Mouse (Mus musculus) olfactory bulb, adult 2 months (tissue): Measurements from ENCODE around the gene Brinp1. TPM values are rescaled to one million over a fixed set of nuclear protein-coding genes. Genes with fewer than 3 reads are reported as not detected.

ENCODE experiments used
- H3K27ac ChIP-seq: fragments of 200-500 bp; 2 replicates; pipeline ENCODE4 v1.5.1; 2012; ENCODE audit warnings: low read depth, low read length; ENCODE audit not compliant: insufficient read depth
- H3K4me1 ChIP-seq: fragments of 200-500 bp; 2 replicates; pipeline ENCODE4 v1.6.1; 2012; ENCODE audit warnings: low read length; ENCODE audit not compliant: control insufficient read depth, insufficient read depth
- H3K4me3 ChIP-seq: fragments of 200-500 bp; 2 replicates; pipeline ENCODE4 v1.5.1; 2012; ENCODE audit warnings: mild to moderate bottlenecking, low read depth, low read length, moderate library complexity; ENCODE audit not compliant: insufficient read depth
- CTCF ChIP-seq: fragments of 200-500 bp; IDR thresholded peaks from 2 replicates; pipeline ENCODE4 v1.5.1; 2012; ENCODE audit warnings: low read depth, mild to moderate bottlenecking, low read length, moderate library complexity; ENCODE audit not compliant: insufficient read depth
- POLR2A ChIP-seq: fragments of 200-500 bp; IDR thresholded peaks from 2 replicates; pipeline ENCODE4 v1.6.1; 2012; ENCODE audit warnings: mild to moderate bottlenecking, low read depth, low read length, moderate library complexity; ENCODE audit not compliant: insufficient read depth
- WGBS: fragments of 180-500 bp; shearing (Covaris S2); methylation state at CpG from one replicate; pipeline ENCODE4 v1.1.7; 2018; 5-methylcytosine and 5-hydroxymethylcytosine counted together
- polyA plus RNA-seq: library from polyadenylated mRNA; stranded (reverse); fragments of >200 nt; gene quantifications from 2 replicates; pipeline ENCODE4 v1.2.4, GENCODE M21; 2012; ENCODE audit warnings: low replicate concordance; ENCODE audit not compliant: missing spikeins, insufficient read depth, insufficient read length

The Brinp1 gene
- polyA plus RNA-seq, 1 experiment = not detected

- no peak for TF ChIP-seq CTCF
- TF ChIP-seq POLR2A = no peak
- 64% methylated on average over 2 of the region's 2 CpGs for WGBS
- H3K4me1 ChIP-seq = no peaks in the 10 kb centered on the region
- no peak overlapping the region for H3K4me3 ChIP-seq
- H3K27ac ChIP-seq = no peak overlapping the region
Measured at GRCm38 (mm10) chr4:68787642-68788041, 166.6 kb downstream of the Brinp1 start.

DNA sequence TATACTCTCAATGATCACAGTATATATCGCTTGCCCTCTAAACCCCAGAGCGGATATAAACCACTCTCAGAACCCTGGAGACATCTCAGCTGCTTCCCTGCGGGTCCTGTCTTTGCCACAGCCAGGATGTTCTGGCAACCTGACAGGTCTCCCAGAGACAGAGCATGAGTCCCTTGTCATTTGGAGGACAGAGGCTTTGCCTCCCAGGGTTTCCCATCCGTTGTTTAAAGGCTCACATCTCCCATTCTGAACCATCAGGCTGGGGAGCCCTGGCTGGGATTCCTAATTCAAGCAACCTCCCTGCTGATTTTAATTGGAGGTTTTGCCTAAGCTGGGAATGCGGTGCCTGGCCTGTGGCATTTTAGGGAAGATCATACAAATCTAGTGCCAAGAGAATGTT lies 185.9 kb downstream of the Brinp1 start:
- TF ChIP-seq CTCF (no peak), POLR2A (no peak)
- 22% methylated on average over 5 of the region's 5 CpGs for WGBS
- H3K27ac ChIP-seq = peak overlapping the region; percentile 76

GRCm38 (mm10) chr4:68767393-68767792 lies 186.8 kb downstream of the Brinp1 start:
- Histone ChIP-seq H3K27ac (0 out of 2 replicates have a peak overlapping the region, but pooled peaks have one; percentile 9), H3K4me3 (no peak overlapping the region), H3K4me1 (peaks cover 13% of the 10 kb centered on the region)
- TF ChIP-seq CTCF (no peak), POLR2A (no peak)
- 36% methylated on average over 5 of the region's 5 CpGs for WGBS

More for the DNA sequence above, 185.9 kb downstream of the Brinp1 start:
- Histone ChIP-seq H3K4me1 (peaks cover 13% of the 10 kb centered on the region), H3K4me3 (no peak overlapping the region)

DNA sequence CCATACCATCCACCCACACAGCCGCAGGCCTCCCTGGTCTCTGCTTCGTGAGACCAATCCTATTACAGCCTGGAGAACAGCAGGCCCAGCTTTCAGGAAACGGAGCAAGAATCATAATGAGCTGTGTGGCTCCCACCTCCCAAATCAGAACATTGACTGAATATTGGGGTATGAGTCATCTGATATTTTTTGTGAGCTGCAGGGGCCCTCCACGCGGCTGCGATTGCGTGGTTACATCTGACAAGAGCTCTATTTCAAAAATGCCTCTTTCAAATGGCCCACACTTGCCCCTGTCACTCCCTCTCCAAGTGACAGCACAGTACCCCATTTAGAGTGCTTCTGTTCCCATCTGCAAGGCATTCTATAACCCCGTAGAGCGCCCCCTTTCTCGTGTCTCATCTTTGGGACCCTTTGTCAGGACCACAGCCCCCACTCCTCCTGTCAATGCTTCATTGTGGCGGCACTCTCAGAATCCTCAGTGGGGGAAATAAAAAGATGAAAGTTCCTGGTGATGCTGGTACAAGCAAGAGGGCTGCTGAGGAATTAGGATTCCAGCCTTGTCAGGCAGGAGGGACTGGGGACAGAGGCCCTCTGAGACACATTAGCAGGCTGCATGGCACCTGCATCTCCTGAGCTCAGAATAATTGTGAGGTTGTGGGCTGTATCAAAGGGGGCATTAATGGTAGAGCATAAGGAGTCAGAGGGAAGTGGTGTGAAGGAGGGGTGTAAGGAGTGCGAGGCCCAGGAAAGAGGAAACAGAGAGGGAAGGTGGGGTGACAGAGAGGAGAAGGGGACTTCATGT lies 188.2 kb downstream of the Brinp1 start:
- WGBS = 38% methylated on average over 12 of the region's 12 CpGs
- Histone ChIP-seq H3K4me1 (peaks cover 13% of the 10 kb centered on the region), H3K27ac (peak overlapping the region; percentile 19; the same call in 1 of the 2 replicates), H3K4me3 (no peak overlapping the region)
- TF ChIP-seq CTCF = no peak
- TF ChIP-seq POLR2A = no peak

- TF ChIP-seq CTCF = no peak
- no peak for TF ChIP-seq POLR2A
- Histone ChIP-seq H3K4me1 (peaks cover 13% of the 10 kb centered on the region), H3K4me3 (no peak overlapping the region), H3K27ac (no peak overlapping the region)
- WGBS = 48% methylated on average over 2 of the region's 2 CpGs
Measured at GRCm38 (mm10) chr4:68764937-68765336, 189.3 kb downstream of the Brinp1 start.

- no peak for TF ChIP-seq POLR2A
- TF ChIP-seq CTCF = no peak
- no peaks in the 10 kb centered on the region for H3K4me1 ChIP-seq
- no peak overlapping the region for H3K27ac ChIP-seq
- H3K4me3 ChIP-seq = no peak overlapping the region
- WGBS = 19% methylated on average over 1 of the region's 1 CpGs
Measured at GRCm38 (mm10) chr4:68720983-68721382, 233.2 kb downstream of the Brinp1 start.
